Mouse (Mus musculus): ENCODE measurements around the gene Nlgn3.

Nlgn3 gene

DNA sequence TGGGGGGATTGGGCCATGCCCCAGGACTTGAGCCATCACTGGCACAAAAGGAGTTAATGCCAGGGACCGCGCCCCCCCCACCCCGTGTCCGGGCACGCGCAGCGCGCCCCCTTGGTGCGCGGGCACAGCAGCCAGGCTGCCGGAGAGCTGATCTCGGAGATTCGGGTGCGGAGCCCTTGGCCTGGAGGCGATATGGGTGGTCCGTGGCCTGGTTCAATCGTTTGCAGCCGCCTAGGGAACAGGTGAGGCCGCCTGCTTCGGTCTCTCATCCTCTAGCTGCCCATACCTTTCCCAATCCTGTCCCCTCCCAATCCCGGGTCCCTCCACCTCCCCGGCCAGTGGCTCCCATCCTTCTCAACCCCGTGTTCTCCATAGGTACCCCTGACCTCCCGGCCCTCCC is at the start of gene Nlgn3:
Gene Nlgn3 (plus strand): TSS at position 114 of the 400 bp plus-strand sequence.
- no peak for DNase-seq

- peak; percentile 93 to 95 for DNase-seq
Observed at GRCm38 (mm10) chrX:101253952-101254729, 44.8 kb upstream of the Nlgn3 start, which contains the start of gene Foxo4. Gene Foxo4, plus strand, starts transcription at chrX:101254528.

DNA sequence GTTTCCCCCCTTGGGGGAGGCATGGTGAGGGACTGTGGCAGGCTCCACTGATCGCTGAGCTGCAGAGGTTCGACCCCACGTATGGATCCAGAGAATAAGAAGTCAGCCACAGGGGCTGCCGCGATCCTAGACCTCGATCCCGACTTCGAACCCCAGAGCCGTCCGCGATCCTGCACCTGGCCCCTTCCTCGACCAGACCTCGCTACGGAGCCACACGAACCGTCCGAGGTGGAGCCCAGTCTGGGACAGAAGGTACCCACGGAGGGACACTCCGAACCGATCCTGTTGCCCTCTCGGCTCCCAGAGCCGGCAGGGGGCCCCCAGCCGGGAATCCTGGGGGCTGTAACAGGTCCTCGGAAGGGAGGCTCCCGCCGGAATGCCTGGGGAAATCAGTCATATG is 44.2 kb upstream of the Nlgn3 start:
- no peak for DNase-seq

DNA sequence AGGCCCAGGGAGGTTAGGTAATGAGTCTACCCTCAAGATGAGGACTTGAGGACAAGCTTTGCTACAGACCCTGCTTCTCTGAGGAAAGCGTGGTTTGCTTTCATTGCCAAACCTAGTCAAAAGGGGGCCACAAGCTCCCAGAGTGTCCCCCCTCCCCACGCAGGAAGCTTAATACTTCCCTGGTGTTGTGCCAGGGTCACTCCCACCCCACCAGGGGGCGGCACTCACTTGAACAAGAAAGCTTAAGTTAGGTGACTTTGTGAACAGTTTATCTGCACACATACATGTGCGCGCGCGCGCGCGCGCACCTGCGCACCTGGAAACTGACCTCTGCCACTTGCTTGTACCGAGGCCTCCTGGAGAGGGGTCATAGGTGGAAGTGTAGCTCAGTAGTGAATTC is 42.4 kb upstream of the Nlgn3 start:
- peak in 1 of 2 experiments; percentile 34 for DNase-seq

DNA sequence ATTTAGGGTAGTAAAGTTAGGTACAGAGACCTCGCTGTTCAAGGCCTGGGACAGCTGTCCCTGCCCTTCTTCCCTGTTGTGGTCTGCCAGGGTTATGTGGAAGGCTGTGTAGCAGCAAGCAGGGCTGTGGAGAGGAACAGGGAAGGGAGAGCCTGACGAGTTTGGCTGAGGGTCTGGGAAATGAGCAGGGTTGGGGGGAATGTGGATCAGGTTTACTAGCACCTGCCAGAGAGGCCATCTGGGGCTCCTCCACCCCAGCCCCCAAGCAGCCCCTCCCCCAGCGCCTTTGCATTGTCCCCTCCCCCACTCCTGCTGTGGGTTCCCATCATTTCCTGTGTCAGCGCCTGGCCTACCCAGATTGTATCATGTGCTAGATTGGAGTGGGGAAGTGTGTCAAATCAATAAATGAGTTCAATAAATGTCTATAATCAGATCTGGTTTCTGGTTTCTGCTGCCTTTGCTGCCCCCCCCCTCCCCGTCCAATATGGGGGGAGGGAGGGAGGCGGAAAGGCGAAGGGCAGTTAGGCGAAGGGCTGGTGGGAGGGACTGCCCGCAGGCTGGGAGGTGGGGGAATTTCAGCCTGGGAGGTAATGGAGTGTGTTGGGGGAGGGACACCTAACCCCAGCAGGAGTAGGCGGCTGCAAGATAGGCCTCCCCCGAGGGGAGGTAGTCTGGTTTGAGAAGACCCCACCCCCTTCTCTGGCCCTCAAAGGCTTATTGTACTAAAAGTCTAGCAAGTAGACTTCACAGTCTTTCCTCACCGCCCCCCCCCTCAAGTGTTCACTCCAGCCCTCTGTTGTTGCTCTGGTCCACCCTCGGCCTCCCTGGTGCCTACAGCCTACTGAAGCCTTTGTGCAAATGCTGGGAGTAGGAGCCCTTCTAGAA is 38.3 kb upstream of the Nlgn3 start:
- DNase-seq = no peak

DNA sequence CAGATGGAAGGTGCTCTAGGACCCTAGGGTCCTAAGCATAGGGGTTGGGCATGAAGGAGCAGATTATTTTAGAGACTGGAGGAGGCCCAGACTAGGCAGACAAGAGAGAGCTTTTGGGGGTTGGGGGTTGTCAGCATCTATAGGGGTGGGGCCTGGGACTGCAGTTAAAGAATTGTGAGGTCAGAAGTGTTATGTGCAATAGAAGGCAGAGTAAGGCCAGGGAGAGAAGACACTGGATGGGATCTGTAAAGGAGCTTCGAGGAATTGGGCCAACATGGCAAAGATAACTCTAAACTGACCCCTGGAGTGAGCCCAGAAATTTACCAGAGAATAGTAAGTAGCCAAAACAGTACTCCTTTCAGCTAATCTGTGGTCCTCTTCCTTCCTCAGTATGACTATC is 35.1 kb upstream of the Nlgn3 start, which contains the start of gene Gm614:
Gene Gm614 (minus strand): TSS at position 101 of the 400 bp plus-strand sequence.
- DNase-seq = no peak

DNA sequence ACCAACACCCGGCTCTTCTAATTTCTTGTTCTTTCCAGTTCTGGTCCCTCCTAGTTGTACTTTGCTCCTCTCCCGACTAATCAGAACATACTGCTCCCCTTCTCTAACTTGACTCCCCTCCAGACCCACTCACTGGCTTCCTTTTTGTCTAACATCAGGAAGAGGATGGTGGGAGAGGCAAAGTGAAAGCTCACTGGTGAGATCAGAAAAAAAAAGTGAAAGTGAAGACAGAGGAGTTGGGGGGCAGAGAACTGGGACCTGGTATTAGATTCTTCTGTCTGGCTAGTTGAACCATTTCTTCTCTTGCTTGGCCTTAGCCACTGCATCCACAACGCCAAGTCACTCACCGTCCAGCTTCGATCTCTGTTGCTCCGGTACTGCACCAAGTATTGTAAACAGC is 32.3 kb upstream of the Nlgn3 start:
- DNase-seq = no peak

DNA sequence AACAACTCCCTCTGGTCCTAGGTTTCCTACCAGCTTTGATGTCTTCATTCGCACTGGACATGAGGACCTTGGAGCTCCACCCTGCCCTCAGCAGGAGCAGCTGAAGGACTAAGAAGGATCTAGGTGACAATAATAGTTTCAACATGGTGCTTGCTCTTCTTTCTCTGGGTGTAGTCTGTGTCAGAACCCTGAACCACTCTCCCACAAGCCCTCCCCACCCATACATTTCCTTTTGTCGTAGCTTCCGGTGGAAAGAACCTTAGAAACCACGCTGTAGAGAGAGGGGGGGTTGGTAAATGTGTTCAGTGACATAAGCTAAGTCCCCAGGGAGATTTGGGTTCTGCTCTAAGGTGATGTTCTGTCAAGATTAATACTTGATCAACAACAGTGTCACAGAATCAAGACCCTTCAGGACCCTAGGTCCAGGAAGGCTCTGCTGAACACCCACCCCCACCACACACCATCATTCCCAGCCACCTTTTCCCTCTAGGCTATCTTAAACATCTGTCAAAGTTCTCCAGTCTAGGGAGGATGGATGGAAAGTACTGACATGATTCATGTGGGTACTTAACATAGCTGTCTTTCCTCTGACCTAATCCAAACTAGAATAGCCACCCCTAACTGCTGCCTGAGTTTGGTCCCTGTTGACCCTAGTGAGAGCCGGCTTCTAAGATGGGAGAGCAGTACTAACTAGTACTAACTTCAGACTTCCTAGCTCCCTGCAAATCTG is 30.8 kb upstream of the Nlgn3 start, which contains the start of gene Il2rg:
Gene Il2rg (minus strand): TSS at position 231 of the 730 bp plus-strand sequence.
- no peak for DNase-seq

- no peak for DNase-seq
Observed at GRCm38 (mm10) chrX:101268755-101269124, 30.2 kb upstream of the Nlgn3 start, which contains the start of gene Gm20489. Gene Gm20489, minus strand, starts transcription at chrX:101269023.

- no peak for DNase-seq
Observed at GRCm38 (mm10) chrX:101273410-101273809, 25.6 kb upstream of the Nlgn3 start.

GRCm38 (mm10) chrX:101273875-101274738 is 24.9 kb upstream of the Nlgn3 start, which contains the start of gene Med12:
Gene Med12, plus strand, starts transcription at chrX:101274030.
- DNase-seq = peak; percentile 94 to 97

DNA sequence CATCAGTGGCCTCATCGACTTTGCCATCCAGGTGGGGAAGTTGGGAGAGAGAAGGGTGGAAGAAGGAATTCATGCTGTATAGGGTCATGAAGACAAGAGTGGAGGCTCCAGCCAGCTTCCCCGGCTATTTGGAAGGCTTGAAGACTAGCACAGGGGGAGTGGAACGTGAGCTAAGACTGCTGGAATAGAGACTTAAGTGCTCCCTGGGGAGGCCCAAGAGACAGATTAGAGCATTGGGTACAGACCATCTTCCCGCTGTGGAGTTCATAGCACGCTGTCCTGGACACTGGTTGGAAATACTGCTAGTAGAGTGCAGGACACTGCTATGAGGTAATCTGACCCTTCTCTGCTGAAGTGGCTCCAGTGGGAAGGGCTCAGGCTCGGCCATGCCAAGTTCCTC is 16.2 kb upstream of the Nlgn3 start:
- DNase-seq = no peak

GRCm38 (mm10) chrX:101285534-101285933 is 13.4 kb upstream of the Nlgn3 start:
- peak; percentile 54 to 57 for DNase-seq

GRCm38 (mm10) chrX:101285953-101286670 is 12.9 kb upstream of the Nlgn3 start:
- DNase-seq = no peak

DNA sequence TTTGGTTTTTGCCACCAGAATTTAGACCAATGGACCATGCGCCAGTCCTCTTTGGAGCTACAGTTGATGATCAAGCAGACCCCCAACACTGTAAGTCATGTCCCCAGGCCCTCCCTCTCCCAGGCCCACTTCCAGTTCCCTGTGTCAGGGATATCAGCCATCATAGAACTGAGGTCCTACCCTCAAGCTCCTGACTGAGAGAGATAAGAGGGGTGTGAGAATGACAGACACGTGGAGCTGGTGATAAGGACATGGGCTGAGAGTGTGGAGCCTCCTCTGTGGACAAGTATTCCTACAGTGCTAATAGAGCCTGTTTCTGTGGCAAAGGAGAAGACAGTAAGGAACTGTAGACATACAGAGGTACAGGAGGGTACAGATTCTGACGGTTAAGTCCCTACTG is 11.4 kb upstream of the Nlgn3 start:
- DNase-seq = no peak

GRCm38 (mm10) chrX:101288432-101288831 is 10.5 kb upstream of the Nlgn3 start:
- no peak for DNase-seq

- DNase-seq = no peak
Observed at GRCm38 (mm10) chrX:101289037-101289436, 9.9 kb upstream of the Nlgn3 start.

DNA sequence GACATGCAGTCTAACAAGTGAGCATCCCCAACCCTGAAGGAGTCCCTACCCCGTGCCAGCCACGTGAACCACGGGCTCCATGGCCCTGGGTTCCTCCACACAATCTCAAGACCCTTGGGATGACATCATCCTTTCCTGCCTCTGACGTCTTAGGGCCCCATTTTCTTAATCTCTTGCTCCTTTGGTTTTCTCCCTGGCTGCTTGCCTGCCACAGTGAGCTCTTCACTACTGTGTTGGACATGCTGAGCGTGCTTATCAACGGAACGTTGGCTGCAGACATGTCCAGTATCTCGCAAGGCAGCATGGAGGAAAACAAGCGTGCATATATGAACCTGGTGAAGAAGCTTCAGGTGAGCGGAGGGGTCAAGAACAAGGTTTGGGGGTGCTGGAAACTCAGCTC is 8.9 kb upstream of the Nlgn3 start:
- no peak for DNase-seq

DNA sequence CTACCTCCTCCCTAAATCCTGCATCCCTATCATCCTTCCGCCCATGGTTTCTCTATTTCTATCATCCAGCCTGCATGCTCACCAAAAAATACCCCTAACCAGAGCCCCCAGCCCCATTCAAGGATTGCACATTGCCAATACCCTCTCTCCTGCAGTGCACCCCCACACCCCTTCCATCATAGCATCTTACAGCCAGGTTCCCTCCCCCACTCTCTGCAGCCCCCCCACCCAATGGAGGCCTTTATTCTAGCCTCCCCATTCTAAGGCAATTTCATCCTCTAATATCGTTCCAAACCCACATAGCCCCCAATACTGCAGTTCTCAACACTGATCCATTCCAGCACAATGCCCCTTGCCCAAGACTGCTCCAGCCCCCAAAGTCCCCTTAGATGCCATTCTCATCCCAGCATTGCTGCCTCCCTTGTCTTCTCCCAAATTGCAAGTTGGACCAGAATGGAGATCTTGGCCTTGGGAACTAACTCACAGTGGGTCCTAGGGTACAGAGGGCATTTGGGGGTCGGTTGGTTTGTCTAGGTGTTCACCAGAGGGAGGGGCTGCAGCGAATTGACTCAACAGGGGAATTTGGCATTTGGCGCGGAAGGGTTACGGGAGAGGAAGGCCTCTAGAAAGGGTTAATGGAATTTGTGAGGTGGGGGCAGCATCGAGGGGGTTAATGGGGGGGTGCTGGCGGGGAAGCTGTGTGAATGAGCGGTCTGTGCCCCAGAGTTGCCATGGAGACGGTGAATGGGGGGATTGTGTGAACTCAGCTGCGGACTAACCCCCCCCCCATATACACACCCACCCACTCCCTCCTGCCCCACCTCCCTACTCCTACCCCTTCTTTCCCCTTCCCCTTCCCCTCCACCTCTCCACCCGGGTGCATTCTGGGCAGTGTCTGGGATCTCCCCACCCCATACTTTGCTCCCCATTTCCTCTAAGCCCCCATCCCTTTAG is 782 bp downstream of the Nlgn3 start:
- no peak for DNase-seq

All from kidney, postnatal 25 days (tissue).